Mouse (Mus musculus): ENCODE results near the gene Yrdc. TPM values are rescaled to one million over a fixed set of nuclear protein-coding genes. Genes with fewer than 3 reads are reported as not detected.

The Yrdc gene
- 35.0 and 42.5 TPM in 2 replicates for polyA plus RNA-seq (2015; fragmentation: Nextera tagmentation; extraction: Ambion mirVana)

GRCm38 (mm10) chr4:124850261-124850913 lies at the start of gene Yrdc:
TSS of gene Yrdc (plus strand) at chr4:124850679.
- H3K27ac ChIP-seq, result peak within 1 kb of the TSS; percentile 91
- ATAC-seq (replicated peaks; ENCODE audit: low FRiP score), result peak; percentile 94
- WGBS, result under 1% methylated on average over 85 of the region's 90 CpGs

GRCm38 (mm10) chr4:124801552-124802308 lies 48.7 kb upstream of the Yrdc start, which contains the start of gene Mtf1:
TSS of gene Mtf1 (plus strand) at chr4:124802104.
- Histone ChIP-seq H3K27ac (peak within 1 kb of the TSS; percentile 99), H3K4me2 (peak within 1 kb of the TSS; percentile 92), H3K27me3 (no peaks in the 10 kb centered on the region), H3K36me3 (peaks cover 66% of the 10 kb centered on the region), H3K9me3 (replicated peaks) (no peaks in the 10 kb centered on the region), H3K4me1 (peaks cover 12% of the 10 kb centered on the region), H3K9ac (peak within 1 kb of the TSS; percentile 96), H3K4me3 (replicated peaks) (peak within 1 kb of the TSS; percentile 98)
- peak; percentile 83 for ATAC-seq (replicated peaks; ENCODE audit: low FRiP score)
- 3% methylated on average over 21 of the region's 21 CpGs for WGBS

More at GRCm38 (mm10) chr4:124850261-124850913, at the start of gene Yrdc:
- peaks cover 37% of the 10 kb centered on the region for H3K4me1 ChIP-seq
- peak within 1 kb of the TSS; percentile 87 for H3K9ac ChIP-seq
- peak within 1 kb of the TSS; percentile 98 for H3K4me3 ChIP-seq (replicated peaks)
- no peaks in the 10 kb centered on the region for H3K27me3 ChIP-seq
- H3K4me2 ChIP-seq, result peak within 1 kb of the TSS; percentile 75
- H3K9me3 ChIP-seq (replicated peaks), result no peaks in the 10 kb centered on the region
- peaks cover 28% of the 10 kb centered on the region for H3K36me3 ChIP-seq

GRCm38 (mm10) chr4:124802309-124803260 lies 47.9 kb upstream of the Yrdc start:
- peak; percentile 99 for ATAC-seq (replicated peaks; ENCODE audit: low FRiP score)
- H3K27me3 ChIP-seq, result no peaks in the 10 kb centered on the region
- peaks cover 12% of the 10 kb centered on the region for H3K4me1 ChIP-seq
- H3K27ac ChIP-seq, result peak overlapping the region; percentile 99
- no peaks in the 10 kb centered on the region for H3K9me3 ChIP-seq (replicated peaks)
- H3K4me3 ChIP-seq (replicated peaks), result peak overlapping the region; percentile 98
- H3K36me3 ChIP-seq, result peaks cover 69% of the 10 kb centered on the region
- peak overlapping the region; percentile 92 for H3K4me2 ChIP-seq
- 2% methylated on average over 53 of the region's 53 CpGs for WGBS
- peak overlapping the region; percentile 96 for H3K9ac ChIP-seq

GRCm38 (mm10) chr4:124803406-124803805 lies 47.1 kb upstream of the Yrdc start:
- peaks cover 63% of the 10 kb centered on the region for H3K36me3 ChIP-seq
- WGBS, result 70% methylated on average over 6 of the region's 6 CpGs
- H3K9ac ChIP-seq, result peak overlapping the region; percentile 96; the same call in 1 of the 2 replicates
- H3K4me3 ChIP-seq (replicated peaks), result peak overlapping the region; percentile 98
- H3K4me2 ChIP-seq, result peak overlapping the region; percentile 92
- no peaks in the 10 kb centered on the region for H3K27me3 ChIP-seq
- no peaks in the 10 kb centered on the region for H3K9me3 ChIP-seq (replicated peaks)
- no peak overlapping the region for H3K27ac ChIP-seq
- no peak for ATAC-seq (replicated peaks; ENCODE audit: low FRiP score)
- H3K4me1 ChIP-seq, result peaks cover 14% of the 10 kb centered on the region

- H3K4me3 ChIP-seq (replicated peaks), result no peak overlapping the region
- 76% methylated on average over 5 of the region's 5 CpGs for WGBS
- ATAC-seq (replicated peaks; ENCODE audit: low FRiP score), result no peak
- no peaks in the 10 kb centered on the region for H3K27me3 ChIP-seq
- H3K9ac ChIP-seq, result no peak overlapping the region
- H3K27ac ChIP-seq, result no peak overlapping the region
- H3K4me2 ChIP-seq, result no peak overlapping the region
- H3K4me1 ChIP-seq, result peaks cover 13% of the 10 kb centered on the region
- H3K36me3 ChIP-seq, result peaks cover 56% of the 10 kb centered on the region
- H3K9me3 ChIP-seq (replicated peaks), result no peaks in the 10 kb centered on the region
Observed at GRCm38 (mm10) chr4:124808511-124808910, 42.0 kb upstream of the Yrdc start.

- Histone ChIP-seq H3K36me3 (peaks cover 59% of the 10 kb centered on the region), H3K4me2 (no peak overlapping the region), H3K27ac (no peak overlapping the region), H3K4me3 (replicated peaks) (no peak overlapping the region), H3K9ac (no peak overlapping the region), H3K4me1 (peaks cover 11% of the 10 kb centered on the region), H3K9me3 (replicated peaks) (no peaks in the 10 kb centered on the region), H3K27me3 (no peaks in the 10 kb centered on the region)
- WGBS, result 72% methylated on average over 9 of the region's 9 CpGs
- ATAC-seq (replicated peaks; ENCODE audit: low FRiP score), result no peak
Observed at GRCm38 (mm10) chr4:124809136-124809883, 41.2 kb upstream of the Yrdc start.

- H3K27ac ChIP-seq, result no peak overlapping the region
- H3K27me3 ChIP-seq, result no peaks in the 10 kb centered on the region
- H3K4me1 ChIP-seq, result peaks cover 11% of the 10 kb centered on the region
- 88% methylated on average over 7 of the region's 7 CpGs for WGBS
- peaks cover 54% of the 10 kb centered on the region for H3K36me3 ChIP-seq
- no peaks in the 10 kb centered on the region for H3K9me3 ChIP-seq (replicated peaks)
- no peak overlapping the region for H3K4me3 ChIP-seq (replicated peaks)
- no peak overlapping the region for H3K9ac ChIP-seq
- no peak for ATAC-seq (replicated peaks; ENCODE audit: low FRiP score)
- H3K4me2 ChIP-seq, result no peak overlapping the region
Observed at GRCm38 (mm10) chr4:124810056-124810455, 40.4 kb upstream of the Yrdc start.

- 71% methylated on average over 9 of the region's 9 CpGs for WGBS
- ATAC-seq (replicated peaks; ENCODE audit: low FRiP score), result no peak
- Histone ChIP-seq H3K9ac (no peak overlapping the region), H3K9me3 (replicated peaks) (no peaks in the 10 kb centered on the region), H3K4me2 (no peak overlapping the region), H3K4me3 (replicated peaks) (no peak overlapping the region), H3K27ac (no peak overlapping the region), H3K36me3 (peaks cover 44% of the 10 kb centered on the region), H3K27me3 (no peaks in the 10 kb centered on the region), H3K4me1 (peaks cover 11% of the 10 kb centered on the region)
Observed at GRCm38 (mm10) chr4:124811347-124811975, 39.0 kb upstream of the Yrdc start.

- WGBS, result 94% methylated on average over 11 of the region's 11 CpGs
- ATAC-seq (replicated peaks; ENCODE audit: low FRiP score), result no peak
- no peaks in the 10 kb centered on the region for H3K9me3 ChIP-seq (replicated peaks)
Observed at GRCm38 (mm10) chr4:124815901-124816300, 34.6 kb upstream of the Yrdc start.

GRCm38 (mm10) chr4:124817803-124818202 lies 32.7 kb upstream of the Yrdc start:
- H3K36me3 ChIP-seq, result peaks cover 42% of the 10 kb centered on the region
- 15% methylated on average over 6 of the region's 6 CpGs for WGBS
- no peak overlapping the region for H3K9ac ChIP-seq
- no peak overlapping the region for H3K4me3 ChIP-seq (replicated peaks)
- H3K27me3 ChIP-seq, result no peaks in the 10 kb centered on the region
- H3K4me2 ChIP-seq, result no peak overlapping the region
- peak; percentile 87 for ATAC-seq (replicated peaks; ENCODE audit: low FRiP score)
- H3K27ac ChIP-seq, result peak overlapping the region; percentile 46; the same call in 1 of the 2 replicates
- no peaks in the 10 kb centered on the region for H3K9me3 ChIP-seq (replicated peaks)
- H3K4me1 ChIP-seq, result peaks cover 13% of the 10 kb centered on the region

More at GRCm38 (mm10) chr4:124815901-124816300, 34.6 kb upstream of the Yrdc start:
- H3K9ac ChIP-seq, result no peak overlapping the region
- H3K4me1 ChIP-seq, result peaks cover 13% of the 10 kb centered on the region
- no peak overlapping the region for H3K4me2 ChIP-seq
- H3K27ac ChIP-seq, result no peak overlapping the region
- H3K36me3 ChIP-seq, result peaks cover 35% of the 10 kb centered on the region
- no peaks in the 10 kb centered on the region for H3K27me3 ChIP-seq
- H3K4me3 ChIP-seq (replicated peaks), result no peak overlapping the region

Measured in kidney, embryonic 15.5 days (tissue).